Mouse (Mus musculus): Measurements from ENCODE around the gene Cdk6. TPM values are rescaled to one million over a fixed set of nuclear protein-coding genes. Genes with fewer than 3 reads are reported as not detected.

Cdk6 gene
- polyA plus RNA-seq (2015; fragmentation: Illumina TruSeq; extraction: RNeasy Lipid Tissue Mini Kit (QIAGEN cat#74804); ENCODE audit: insufficient read depth, low read depth, low replicate concordance) = 1.1 TPM

GRCm38 (mm10) chr5:3341111-3341911 lies at the start of gene Cdk6:
TSS of gene Cdk6 (plus strand) at chr5:3341485.

GRCm38 (mm10) chr5:3543629-3544479 lies 202.6 kb downstream of the Cdk6 start, which contains the start of gene Fam133b:
TSS of gene Fam133b (plus strand) at chr5:3543833.

GRCm38 (mm10) chr5:3571266-3571665 lies 230.0 kb downstream of the Cdk6 start, which contains the start of gene 1700109H08Rik:
TSS of gene 1700109H08Rik (plus strand) at chr5:3571566.

Other genes with a start within 250 kb of the Cdk6 start
- gene Fam133b, start 202.3 kb downstream of the Cdk6 start, polyA plus RNA-seq (2015; fragmentation: Illumina TruSeq; extraction: RNeasy Lipid Tissue Mini Kit (QIAGEN cat#74804); ENCODE audit: insufficient read depth, low read depth, low replicate concordance) = 7.4 TPM
- gene 1700109H08Rik, start 230.1 kb downstream of the Cdk6 start, polyA plus RNA-seq (2015; fragmentation: Illumina TruSeq; extraction: RNeasy Lipid Tissue Mini Kit (QIAGEN cat#74804); ENCODE audit: insufficient read depth, low read depth, low replicate concordance) = 1.1 TPM

All from pancreas, adult 10 weeks (tissue).